Mouse (Mus musculus): ENCODE measurements around the gene Gpr37.

- TF ChIP-seq CTCF (IDR thresholded peaks at IDR 0.05; ENCODE audit: low read depth, low read length) (no peak), POLR2A (IDR thresholded peaks at IDR 0.05; ENCODE audit: extremely low read depth, insufficient read depth, low read length) (no peak)
Measured at GRCm38 (mm10) chr6:25726560-25726959, 36.0 kb upstream of the Gpr37 start.

All from liver, adult 2 months (tissue).